Mouse (Mus musculus) bone marrow, adult 2 months (tissue): ENCODE results near the gene Ell3.

Experiments
- CTCF ChIP-seq: fragments of 200-500 bp; IDR thresholded peaks from 2 replicates; pipeline ENCODE4 v1.5.1; 2011; ENCODE audit warnings: low read length, control low read depth; ENCODE audit not compliant: control insufficient read depth, insufficient read depth
- POLR2A ChIP-seq: fragments of 200-500 bp; IDR thresholded peaks from 2 replicates; pipeline ENCODE4 v1.6.1; 2011; ENCODE audit warnings: low read depth, mild to moderate bottlenecking, control low read depth, low read length, borderline replicate concordance; ENCODE audit not compliant: control insufficient read depth

DNA sequence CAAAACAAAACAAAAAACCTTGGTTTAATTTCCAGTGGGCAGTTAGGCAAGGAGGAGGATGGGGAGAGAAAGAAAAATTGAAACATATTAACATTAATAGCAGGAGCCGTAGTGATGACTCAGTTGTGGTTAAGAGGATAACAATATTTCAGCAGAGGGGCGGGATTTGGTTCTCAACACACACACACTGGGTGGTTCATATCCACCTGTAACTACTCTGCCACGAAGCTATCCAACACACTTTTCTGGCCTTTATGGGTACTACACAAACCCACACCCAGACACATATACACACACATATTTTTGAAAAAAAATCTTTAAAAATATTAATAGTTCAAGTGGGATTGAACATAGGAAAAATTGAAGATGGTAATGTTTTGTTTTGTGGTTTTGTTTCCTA lies 2.9 kb upstream of the Ell3 start:
- TF ChIP-seq CTCF = no peak
- no peak for TF ChIP-seq POLR2A
